Mouse (Mus musculus): ENCODE results near the gene AY358078. TPM values are rescaled to one million over a fixed set of nuclear protein-coding genes. Genes with fewer than 3 reads are reported as not detected.
"Not testable (repeated sequence)": the region's sequence is repeated elsewhere in the genome, so short reads cannot be mapped to it uniquely, and the experiment has no call there.

AY358078 gene
- polyA plus RNA-seq, 1 experiment, result not detected

DNA sequence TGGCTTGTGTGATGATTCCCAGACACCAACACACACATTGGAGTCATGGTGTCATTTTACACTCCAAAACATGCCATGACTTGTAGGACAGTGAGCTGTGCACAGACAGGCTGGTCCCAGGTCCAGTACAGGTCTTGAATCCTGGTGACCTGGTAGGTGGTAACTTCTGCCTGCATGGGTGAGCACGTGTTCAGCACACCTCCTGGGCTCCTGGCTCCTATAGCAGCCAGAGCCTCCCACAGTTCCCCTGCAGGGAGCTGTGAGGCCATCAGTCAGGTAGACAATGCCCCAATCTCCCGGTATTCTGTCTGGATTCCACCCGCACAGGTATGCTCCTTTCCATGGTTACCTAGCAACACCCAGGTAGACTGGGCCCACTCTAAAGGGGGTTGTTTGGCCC, 46.7 kb downstream of the AY358078 start:
- Histone ChIP-seq H3K27me3 (ENCODE audit: control insufficient read depth, insufficient read depth, insufficient read length) (no peaks in the 10 kb centered on the region), H3K36me3 (ENCODE audit: control insufficient read depth, insufficient read depth) (no peaks in the 10 kb centered on the region), H3K79me2 (ENCODE audit: control insufficient read depth, insufficient read depth) (no peaks in the 10 kb centered on the region), H3ac (ENCODE audit: control insufficient read depth, insufficient read length) (no peak overlapping the region), H3K4me2 (ENCODE audit: low read depth) (no peak overlapping the region), H3K4me3 (no peak overlapping the region)
- no peak for TF ChIP-seq MAX (IDR thresholded peaks at IDR 0.05; ENCODE audit: low read depth)
- TF ChIP-seq REST (IDR thresholded peaks at IDR 0.05; ENCODE audit: insufficient read depth, insufficient read length), result no peak
- no peak for TF ChIP-seq MYOG (IDR thresholded peaks at IDR 0.05; ENCODE audit: control insufficient read depth in 1 of 3, insufficient read depth in 1 of 3, insufficient read length in 2 of 3, low read depth in 2 of 3)
- no peak for TF ChIP-seq MYOD1 (IDR thresholded peaks at IDR 0.05; ENCODE audit: control insufficient read depth in 1 of 3, insufficient read length in 2 of 3, low read depth in 2 of 3)
- TF ChIP-seq POLR2A (IDR thresholded peaks at IDR 0.05; ENCODE audit: insufficient read length, low read depth), result no peak
- TF ChIP-seq SRF (IDR thresholded peaks at IDR 0.05; ENCODE audit: control insufficient read depth, insufficient read length, low read depth), result no peak
- TF ChIP-seq TCF3 (IDR thresholded peaks at IDR 0.05; ENCODE audit: insufficient read length, low read depth), result no peak
- no peak for TF ChIP-seq TCF12 (IDR thresholded peaks at IDR 0.05; ENCODE audit: insufficient read depth, poor library complexity, severe bottlenecking)
- TF ChIP-seq USF1 (IDR thresholded peaks at IDR 0.05; ENCODE audit: low read depth), result no peak
- no peak for TF ChIP-seq E2F4 (IDR thresholded peaks at IDR 0.05; ENCODE audit: insufficient read depth)
- no peak for TF ChIP-seq CEBPB (IDR thresholded peaks at IDR 0.05; ENCODE audit: insufficient read depth, poor library complexity, severe bottlenecking)
- TF ChIP-seq POLR2AphosphoS2 (IDR thresholded peaks at IDR 0.05; ENCODE audit: insufficient read length, low read depth), result no peak

DNA sequence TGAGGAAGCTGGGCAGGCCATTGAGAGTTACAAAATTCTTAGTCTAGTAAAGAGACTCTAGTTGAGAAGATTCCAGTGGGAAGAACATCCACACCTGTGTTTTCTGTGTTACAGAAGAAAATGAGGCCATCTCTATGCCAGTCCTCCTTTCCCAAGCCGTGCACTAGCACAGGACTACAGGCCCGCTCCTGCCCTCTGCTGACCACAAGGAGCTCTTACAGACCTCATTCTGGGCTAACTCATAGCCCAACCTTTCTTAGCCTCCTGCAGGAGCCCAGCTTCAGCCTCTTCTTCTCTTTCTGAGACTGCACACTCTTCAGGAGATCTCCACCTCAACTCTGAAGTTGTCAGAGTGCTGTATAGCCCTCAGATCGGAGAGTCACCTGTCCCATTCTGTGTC, 51.2 kb downstream of the AY358078 start:
- not testable (repeated sequence) for H3K27me3 ChIP-seq (ENCODE audit: control insufficient read depth, insufficient read depth, insufficient read length); H3K4me3 ChIP-seq; H3ac ChIP-seq (ENCODE audit: control insufficient read depth, insufficient read length); H3K79me2 ChIP-seq (ENCODE audit: control insufficient read depth, insufficient read depth); H3K4me2 ChIP-seq (ENCODE audit: low read depth); H3K36me3 ChIP-seq (ENCODE audit: control insufficient read depth, insufficient read depth)

DNA sequence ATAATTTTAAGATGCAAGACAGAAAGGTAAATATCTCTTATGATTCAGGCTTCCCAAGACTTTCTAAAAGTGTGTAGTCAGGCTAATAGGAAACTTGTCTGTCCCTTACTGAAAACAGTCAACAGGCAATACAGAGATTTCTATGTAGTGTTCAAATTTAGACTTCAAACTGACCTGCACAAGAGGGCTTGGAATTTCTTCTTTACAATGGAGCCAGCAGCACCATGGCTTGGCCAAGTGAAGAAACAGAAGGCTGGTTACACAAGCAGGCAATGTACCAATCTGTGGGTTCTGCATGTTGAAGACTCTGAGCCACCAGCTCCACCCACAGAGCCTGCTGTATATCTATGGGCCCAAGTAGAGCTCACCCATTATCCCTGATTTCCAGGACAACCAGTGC, 53.6 kb downstream of the AY358078 start, which contains the start of gene Ear6:
TSS of gene Ear6 (plus strand) at position 301 of the 400 bp plus-strand sequence.
- no peaks in the 10 kb centered on the region for H3K36me3 ChIP-seq (ENCODE audit: control insufficient read depth, insufficient read depth)
- H3ac ChIP-seq (ENCODE audit: control insufficient read depth, insufficient read length), result no peak within 1 kb of the TSS
- no peak for TF ChIP-seq USF1 (IDR thresholded peaks at IDR 0.05; ENCODE audit: low read depth)
- no peak for TF ChIP-seq MYOG (IDR thresholded peaks at IDR 0.05; ENCODE audit: control insufficient read depth in 1 of 3, insufficient read depth in 1 of 3, insufficient read length in 2 of 3, low read depth in 2 of 3)
- no peak for TF ChIP-seq CEBPB (IDR thresholded peaks at IDR 0.05; ENCODE audit: insufficient read depth, poor library complexity, severe bottlenecking)
- no peak for TF ChIP-seq TCF3 (IDR thresholded peaks at IDR 0.05; ENCODE audit: insufficient read length, low read depth)
- peaks cover 6% of the 10 kb centered on the region for H3K27me3 ChIP-seq (ENCODE audit: control insufficient read depth, insufficient read depth, insufficient read length)
- no peaks in the 10 kb centered on the region for H3K79me2 ChIP-seq (ENCODE audit: control insufficient read depth, insufficient read depth)
- no peak within 1 kb of the TSS for H3K4me2 ChIP-seq (ENCODE audit: low read depth)
- H3K4me3 ChIP-seq, result no peak within 1 kb of the TSS

GRCm38 (mm10) chr14:51855280-51855679, 55.4 kb downstream of the AY358078 start:
- H3K79me2 ChIP-seq (ENCODE audit: control insufficient read depth, insufficient read depth); H3K4me3 ChIP-seq; H3K4me2 ChIP-seq (ENCODE audit: low read depth); H3K36me3 ChIP-seq (ENCODE audit: control insufficient read depth, insufficient read depth); H3ac ChIP-seq (ENCODE audit: control insufficient read depth, insufficient read length); H3K27me3 ChIP-seq (ENCODE audit: control insufficient read depth, insufficient read depth, insufficient read length): not testable (repeated sequence)

DNA sequence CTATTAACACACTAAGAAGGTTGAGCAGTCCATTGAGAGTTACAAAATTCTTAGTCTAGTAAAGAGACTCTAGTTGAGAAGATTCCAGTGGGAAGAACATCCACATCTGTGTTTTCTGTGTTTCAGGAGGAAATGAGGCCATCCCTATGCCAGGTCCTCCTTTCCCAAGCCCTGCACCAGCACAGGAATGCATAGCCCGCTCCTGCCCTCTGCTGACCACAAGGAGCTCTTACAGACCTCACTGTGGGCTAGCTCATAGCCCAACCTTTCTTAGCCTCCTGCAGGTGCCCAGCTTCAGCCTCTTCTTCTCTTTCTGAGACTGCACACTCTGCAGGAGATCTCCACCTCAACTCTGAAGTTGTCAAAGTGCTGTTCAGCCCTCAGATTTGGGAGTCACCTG, 63.8 kb downstream of the AY358078 start:
- not testable (repeated sequence) for H3K4me2 ChIP-seq (ENCODE audit: low read depth); H3K4me3 ChIP-seq; H3K79me2 ChIP-seq (ENCODE audit: control insufficient read depth, insufficient read depth); H3K27me3 ChIP-seq (ENCODE audit: control insufficient read depth, insufficient read depth, insufficient read length); H3K36me3 ChIP-seq (ENCODE audit: control insufficient read depth, insufficient read depth); H3ac ChIP-seq (ENCODE audit: control insufficient read depth, insufficient read length)

GRCm38 (mm10) chr14:51870756-51871155, 70.9 kb downstream of the AY358078 start:
- no peaks in the 10 kb centered on the region for H3K27me3 ChIP-seq (ENCODE audit: control insufficient read depth, insufficient read depth, insufficient read length)
- H3K4me3 ChIP-seq, result no peak overlapping the region
- H3K4me2 ChIP-seq (ENCODE audit: low read depth), result no peak overlapping the region
- TF ChIP-seq E2F4 (IDR thresholded peaks at IDR 0.05; ENCODE audit: insufficient read depth) (no peak), TCF12 (IDR thresholded peaks at IDR 0.05; ENCODE audit: insufficient read depth, poor library complexity, severe bottlenecking) (no peak), USF1 (IDR thresholded peaks at IDR 0.05; ENCODE audit: low read depth) (no peak), REST (IDR thresholded peaks at IDR 0.05; ENCODE audit: insufficient read depth, insufficient read length) (no peak), POLR2AphosphoS2 (IDR thresholded peaks at IDR 0.05; ENCODE audit: insufficient read length, low read depth) (no peak), MYOG (IDR thresholded peaks at IDR 0.05; ENCODE audit: control insufficient read depth in 1 of 3, insufficient read depth in 1 of 3, insufficient read length in 2 of 3, low read depth in 2 of 3) (no peak), MYOD1 (IDR thresholded peaks at IDR 0.05; ENCODE audit: control insufficient read depth in 1 of 3, insufficient read length in 2 of 3, low read depth in 2 of 3) (no peak), CEBPB (IDR thresholded peaks at IDR 0.05; ENCODE audit: insufficient read depth, poor library complexity, severe bottlenecking) (no peak), POLR2A (IDR thresholded peaks at IDR 0.05; ENCODE audit: insufficient read length, low read depth) (no peak), TCF3 (IDR thresholded peaks at IDR 0.05; ENCODE audit: insufficient read length, low read depth) (no peak), MAX (IDR thresholded peaks at IDR 0.05; ENCODE audit: low read depth) (no peak), SRF (IDR thresholded peaks at IDR 0.05; ENCODE audit: control insufficient read depth, insufficient read length, low read depth) (no peak)
- no peak overlapping the region for H3ac ChIP-seq (ENCODE audit: control insufficient read depth, insufficient read length)
- H3K79me2 ChIP-seq (ENCODE audit: control insufficient read depth, insufficient read depth), result no peaks in the 10 kb centered on the region
- no peaks in the 10 kb centered on the region for H3K36me3 ChIP-seq (ENCODE audit: control insufficient read depth, insufficient read depth)
